Mouse (Mus musculus): ENCODE data around the gene Gak. TPM values are rescaled to one million over a fixed set of nuclear protein-coding genes. Genes with fewer than 3 reads are reported as not detected.
A peak's percentile ranks its signal among the peaks of the same experiment; 100 is the strongest.

The Gak gene
- total and polyA plus RNA-seq, 3 experiments, result 49.9 to 67.3 (median 65.2) TPM

- Histone ChIP-seq H3K27me3 (replicated peaks) (no peaks in the 10 kb centered on the region), H3K4me2 (ENCODE audit: insufficient read depth, low read depth, poor library complexity, severe bottlenecking) (no peak overlapping the region), H3K9ac (ENCODE audit: insufficient read depth, low read depth) (no peak overlapping the region), H3K27ac (ENCODE audit: insufficient read depth, low read depth) (no peak overlapping the region), H3K9me3 (replicated peaks; ENCODE audit: low read length) (no peaks in the 10 kb centered on the region), H3K4me3 (replicated peaks in 1 of 3; ENCODE audit: low read depth in 2 of 3, low read length in 2 of 3, poor library complexity in 1 of 3) (no peak overlapping the region), H3K36me3 (replicated peaks in 1 of 2; ENCODE audit: control insufficient read depth in 1 of 2, insufficient read depth in 1 of 2, low read length in 1 of 2) (peaks cover 73 to 98% of the 10 kb centered on the region in 2 experiments), H3K79me2 (replicated peaks; ENCODE audit: control insufficient read depth, extremely low read depth, insufficient read depth, poor library complexity, severe bottlenecking) (no peaks in the 10 kb centered on the region), H3K4me1 (ENCODE audit: control insufficient read depth in 1 of 2, insufficient read depth in 2 of 2) (no peaks in the 10 kb centered on the region)
- dilution Hi-C loops (cut with MboI; ENCODE audit: extremely low pct_ligation_motif_present, extremely low pct_unique_long_range_greater_than_20kb, low sequenced_read_pairs) (no loop called here), in situ Hi-C loops (cut with MboI; ENCODE audit: low pct_ligation_motif_present, low pct_unique_long_range_greater_than_20kb, low sequenced_read_pairs) (loop anchor here (25.0 kb wide), 1 partner anchor 215 kb away; the partner anchor contains the start of genes Atp5k and Mfsd7a)
- peak; percentile 76 for TF ChIP-seq RAD21 (IDR thresholded peaks at IDR 0.05; ENCODE audit: low read depth, low read length)
- TF ChIP-seq PAX5 (IDR thresholded peaks at IDR 0.05; ENCODE audit: low read length), result no peak
- no peak for TF ChIP-seq POLR2AphosphoS2 (IDR thresholded peaks at IDR 0.05; ENCODE audit: low read depth, low read length)
- TF ChIP-seq POLR2A (IDR thresholded peaks at IDR 0.05; ENCODE audit: low read depth, low read length), result no peak
- no peak for TF ChIP-seq MAZ (IDR thresholded peaks at IDR 0.05; ENCODE audit: low read depth, low read length)
- no peak for TF ChIP-seq TBP (conservative IDR thresholded peaks at IDR 0.05; ENCODE audit: low read depth, low read length)
- no peak for TF ChIP-seq MAX (IDR thresholded peaks at IDR 0.05; ENCODE audit: low read length)
- TF ChIP-seq CTCF (conservative IDR thresholded peaks at IDR 0.05 in 1 of 2, IDR thresholded peaks at IDR 0.05 in 1 of 2; ENCODE audit: low read depth in 2 of 2, low read length in 2 of 2), result peak; percentile 11 to 93; a peak in 2 of 4 replicates
- no peak for TF ChIP-seq IRF4 (IDR thresholded peaks at IDR 0.05; ENCODE audit: low read depth, low read length)
- no peak for TF ChIP-seq ETS1 (conservative IDR thresholded peaks at IDR 0.05; ENCODE audit: low read depth, low read length)
- peak; percentile 68 for TF ChIP-seq SMC3 (IDR thresholded peaks at IDR 0.05; ENCODE audit: low read depth, low read length)
- no peak for TF ChIP-seq CHD1 (IDR thresholded peaks at IDR 0.05; ENCODE audit: low read depth, low read length)
- no peak for TF ChIP-seq JUN (IDR thresholded peaks at IDR 0.05; ENCODE audit: insufficient read depth, low read depth, low read length)
- no peak for TF ChIP-seq EP300 (IDR thresholded peaks at IDR 0.05; ENCODE audit: low read length)
- TF ChIP-seq HCFC1 (IDR thresholded peaks at IDR 0.05; ENCODE audit: low read depth, low read length), result no peak
- no peak for TF ChIP-seq E2F4 (IDR thresholded peaks at IDR 0.05; ENCODE audit: insufficient replicate concordance, low read depth, low read length)
- TF ChIP-seq BHLHE40 (IDR thresholded peaks at IDR 0.05; ENCODE audit: low read depth, low read length), result no peak
- TF ChIP-seq ZMIZ1 (IDR thresholded peaks at IDR 0.05; ENCODE audit: low read depth, low read length), result no peak
- TF ChIP-seq CHD2 (IDR thresholded peaks at IDR 0.05; ENCODE audit: low read length), result no peak
- TF ChIP-seq MXI1 (IDR thresholded peaks at IDR 0.05; ENCODE audit: low read depth, low read length), result no peak
- no peak for TF ChIP-seq MAFK (IDR thresholded peaks at IDR 0.05; ENCODE audit: insufficient replicate concordance, low read length)
- TF ChIP-seq UBTF (IDR thresholded peaks at IDR 0.05; ENCODE audit: low read depth, low read length), result no peak
- TF ChIP-seq JUND (conservative IDR thresholded peaks at IDR 0.05; ENCODE audit: low read depth, low read length), result no peak
- TF ChIP-seq TCF12 (IDR thresholded peaks at IDR 0.05; ENCODE audit: low read depth, low read length), result no peak
- peak; percentile 57 for DNase-seq (ENCODE audit: extremely low read depth)
Observed at GRCm38 (mm10) chr5:108651823-108652222, 22.3 kb upstream of the Gak start.

All from CH12.LX (cell line).